In the genomic region with DNA sequence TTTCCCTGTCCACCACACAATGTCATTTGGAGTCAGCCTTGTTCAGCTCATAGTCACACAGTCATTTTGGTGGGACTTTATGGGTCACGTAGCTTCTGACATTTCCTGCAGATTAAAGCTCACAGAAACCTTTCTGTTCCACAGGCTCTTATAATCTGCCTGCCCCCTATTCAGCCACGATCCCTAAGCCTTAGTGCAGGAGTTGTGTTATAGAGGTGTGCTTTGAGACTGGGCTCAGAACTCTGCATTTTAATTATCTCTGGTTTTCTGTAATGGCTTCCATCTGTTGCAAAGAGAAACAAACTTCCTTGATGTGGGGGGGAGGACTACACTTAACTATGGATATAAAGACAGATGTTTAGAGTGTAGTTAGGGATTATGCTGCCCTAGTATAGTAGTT, we compare ENCODE assay signal across 13 mouse cellular contexts.
"Had no signal": no experiment of that assay in that cellular context is flagged by ENCODE, and none has a peak within 500 bp of the region (broad histone marks: within the 10 kb centered on the region; RNA-seq: fewer than 3 reads in every experiment).

No protein-coding gene starts in this region.

- H3K9me3 ChIP-seq: liver, embryonic 13.5 days; lung, embryonic 15.5 days; midbrain, embryonic 12.5 days; stomach, embryonic 15.5 days had no signal

- DNase-seq: kidney, adult 8-10 months; kidney, postnatal 25 days; left cerebral cortex, postnatal 4 days; liver; liver, embryonic 13.5 days; liver, postnatal 0 days; lung, postnatal 14 days; right cerebral cortex, postnatal 14 days; thymus, adult 2 months; thymus, postnatal 25 days had no signal

- H3K9ac ChIP-seq: liver, embryonic 13.5 days; liver, postnatal 0 days; lung, embryonic 15.5 days; midbrain, embryonic 12.5 days; stomach, embryonic 15.5 days had no signal

- H3K4me1 ChIP-seq: lung, embryonic 15.5 days; midbrain, embryonic 12.5 days; stomach, embryonic 15.5 days had no signal

- H3K27ac ChIP-seq: liver, embryonic 13.5 days; lung, embryonic 15.5 days; midbrain, embryonic 12.5 days; stomach, embryonic 15.5 days had no signal

- H3K36me3 ChIP-seq: liver, embryonic 13.5 days; lung, embryonic 15.5 days; midbrain, embryonic 12.5 days; stomach, embryonic 15.5 days had no signal

- H3K27me3 ChIP-seq: liver, embryonic 13.5 days; lung, embryonic 15.5 days; midbrain, embryonic 12.5 days; stomach, embryonic 15.5 days had no signal

- ATAC-seq: liver, postnatal 0 days had no signal

- H3K4me2 ChIP-seq: liver, embryonic 13.5 days; lung, embryonic 15.5 days; midbrain, embryonic 12.5 days; stomach, embryonic 15.5 days had no signal

- H3K4me3 ChIP-seq: liver, embryonic 13.5 days; lung, embryonic 15.5 days; midbrain, embryonic 12.5 days; stomach, embryonic 15.5 days had no signal
